Mouse (Mus musculus): ENCODE measurements around the gene Plb1. TPM values are rescaled to one million over a fixed set of nuclear protein-coding genes. Genes with fewer than 3 reads are reported as not detected.

Gene Plb1
- polyA plus RNA-seq, 1 experiment: 1.3 TPM

Other genes with a start within 250 kb of the Plb1 start
- 12.1 and 17.9 TPM in 2 replicates for gene Fosl2, start 96.9 kb upstream of the Plb1 start, polyA plus RNA-seq (2012; rRNA removed)
- gene Ppp1cb, start 226.1 kb downstream of the Plb1 start, polyA plus RNA-seq (2012; rRNA removed): 254 and 257 TPM in 2 replicates